Mouse (Mus musculus): Measurements from ENCODE around the gene Slc22a2.
"Not testable (repeated sequence)": the region's sequence is repeated elsewhere in the genome, so short reads cannot be mapped to it uniquely, and the experiment has no call there.

The Slc22a2 gene

DNA sequence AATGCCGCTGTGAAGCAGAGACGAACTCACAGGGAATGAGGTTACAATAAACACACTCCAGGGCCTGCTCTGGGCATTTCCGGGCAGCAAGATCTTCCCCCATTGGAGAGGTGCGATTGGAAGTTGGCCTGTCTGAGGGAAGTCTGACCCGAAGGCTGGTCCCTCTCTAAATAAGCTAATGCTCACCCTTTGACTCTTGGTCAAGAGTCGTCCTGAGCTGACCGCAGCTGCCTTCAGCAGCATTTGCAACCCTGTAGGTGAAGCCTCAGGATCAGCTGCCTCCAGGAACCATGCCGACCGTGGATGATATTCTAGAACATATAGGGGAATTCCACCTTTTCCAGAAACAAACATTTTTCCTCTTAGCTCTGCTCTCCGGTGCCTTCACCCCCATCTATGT, at the start of gene Slc22a2:
TSS of gene Slc22a2 (plus strand) at position 142 of the 400 bp plus-strand sequence.
- no peak for DNase-seq (ENCODE audit: low spot score in 2 of 2)

DNA sequence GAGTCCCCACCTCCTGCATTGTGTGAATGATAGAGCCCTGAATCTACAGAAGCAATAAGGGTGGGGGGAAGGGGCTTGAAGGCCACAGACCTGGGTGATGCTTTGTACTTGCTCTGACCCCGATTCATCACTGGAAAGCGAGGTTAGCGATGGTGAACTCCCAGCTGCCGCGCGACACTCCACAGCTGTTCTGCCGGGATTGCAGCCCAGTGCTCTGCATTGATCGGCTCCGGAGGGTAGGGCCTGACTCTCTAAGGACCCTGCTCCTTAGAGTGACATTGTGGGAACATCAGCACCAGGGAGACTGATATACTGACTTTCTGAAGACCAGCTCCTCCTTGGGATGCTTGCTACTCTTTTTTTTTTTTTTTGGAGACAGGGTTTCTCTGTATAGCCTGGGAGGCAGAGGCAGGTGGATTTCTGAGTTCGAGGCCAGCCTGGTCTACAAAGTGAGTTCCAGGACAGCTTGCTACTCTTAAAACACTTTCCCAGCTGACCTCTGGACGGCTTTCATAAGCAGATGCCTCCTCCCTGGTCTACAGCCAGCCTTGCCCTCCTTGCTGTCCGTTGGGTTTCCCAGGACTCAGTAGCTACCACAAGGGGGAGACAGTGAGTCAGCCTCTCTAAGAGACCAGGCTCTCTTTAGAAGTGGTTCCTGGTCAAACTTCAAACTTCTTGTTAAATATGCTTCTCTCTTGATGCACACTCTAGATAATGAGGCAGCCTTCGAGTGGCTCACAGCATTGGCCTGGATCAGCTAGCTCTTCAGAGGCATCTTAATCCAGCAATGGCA, 49.4 kb upstream of the Slc22a2 start:
- DNase-seq (ENCODE audit: low spot score in 2 of 2): peak; percentile 23 to 49

DNA sequence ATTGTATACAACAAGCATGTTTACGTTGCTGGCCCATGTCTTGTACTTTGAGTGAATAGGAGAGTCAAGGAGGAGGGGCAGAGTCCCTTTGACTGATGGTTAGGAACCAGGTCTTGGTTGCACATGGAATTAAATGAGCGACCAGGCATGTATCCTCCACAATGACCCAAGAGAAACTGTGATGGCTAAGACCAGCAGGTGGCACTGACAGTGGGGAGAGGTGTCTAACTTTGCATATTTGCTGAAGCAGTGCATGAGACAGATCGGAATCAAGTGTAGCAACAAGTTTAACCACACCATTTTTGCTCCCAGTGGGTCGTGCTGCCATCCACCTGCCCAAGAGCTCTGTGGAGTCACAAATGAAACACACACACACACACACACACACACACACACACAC, 21.7 kb upstream of the Slc22a2 start:
- DNase-seq (ENCODE audit: low spot score in 2 of 2): no peak

DNA sequence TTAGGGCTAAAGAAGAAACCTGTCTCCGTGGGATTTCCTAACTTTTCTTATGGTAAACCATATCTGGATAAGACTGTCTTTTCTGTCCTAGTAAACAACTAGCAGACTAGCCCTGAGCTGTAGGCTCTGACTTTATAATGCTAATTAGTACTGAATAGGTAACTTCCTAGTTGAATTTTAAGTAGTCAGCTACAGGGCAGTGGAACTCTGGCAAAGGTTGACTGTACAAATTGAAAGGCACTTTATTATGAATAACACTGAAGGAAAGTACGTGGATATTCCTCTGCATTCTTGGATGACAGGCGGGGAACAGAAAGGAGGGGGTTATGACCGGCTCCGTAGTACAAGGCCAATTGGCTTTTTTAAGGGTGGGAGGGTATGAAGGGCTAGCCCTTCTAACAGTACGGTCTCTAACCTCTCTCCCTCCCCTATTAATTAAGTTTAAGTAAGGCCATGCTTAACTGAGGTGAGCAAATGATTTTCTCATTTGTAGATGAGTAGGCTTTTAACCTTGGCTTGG, 19.4 kb upstream of the Slc22a2 start:
- DNase-seq (ENCODE audit: low spot score in 2 of 2): not testable (repeated sequence)

DNA sequence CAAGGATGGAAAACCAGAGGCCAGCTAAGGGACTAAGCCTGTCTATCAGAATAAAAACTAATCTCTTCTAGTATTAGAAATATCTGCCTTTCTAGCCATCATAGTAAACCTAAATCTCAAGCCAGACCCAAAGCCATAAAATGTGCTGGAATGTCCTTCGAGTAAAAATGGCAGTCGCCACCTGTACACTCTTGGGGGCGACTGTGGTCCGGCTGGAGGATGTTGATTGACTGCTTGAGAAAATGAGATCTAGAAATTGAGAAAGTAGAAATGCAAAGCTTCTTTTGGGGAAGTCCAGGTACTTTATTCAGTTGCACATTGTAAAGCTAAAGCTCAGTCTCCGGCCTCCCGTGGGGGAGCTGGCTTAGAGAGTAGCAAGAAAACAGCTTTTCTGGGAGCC, 18.5 kb upstream of the Slc22a2 start:
- DNase-seq (ENCODE audit: low spot score in 2 of 2): no peak

DNA sequence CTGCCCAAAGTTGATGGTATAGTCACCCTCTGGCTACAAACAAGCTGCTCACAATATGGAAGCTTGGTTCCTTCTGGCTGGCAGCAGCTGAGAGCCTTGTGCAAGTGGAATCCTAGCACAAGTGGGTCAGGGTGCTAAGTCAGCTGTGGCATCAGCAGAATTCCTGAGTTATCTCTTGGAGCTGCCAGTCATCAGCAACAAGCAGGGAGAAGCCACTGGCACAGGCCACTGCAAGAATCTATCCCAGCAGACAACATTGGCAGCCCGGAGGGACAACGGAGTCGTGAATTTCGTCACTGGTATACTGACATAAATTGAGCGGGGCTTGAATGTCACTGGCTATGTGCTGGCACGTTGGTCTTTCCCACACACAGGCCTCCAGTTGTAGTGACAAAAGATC, 12.6 kb upstream of the Slc22a2 start:
- no peak for DNase-seq (ENCODE audit: low spot score in 2 of 2)

DNA sequence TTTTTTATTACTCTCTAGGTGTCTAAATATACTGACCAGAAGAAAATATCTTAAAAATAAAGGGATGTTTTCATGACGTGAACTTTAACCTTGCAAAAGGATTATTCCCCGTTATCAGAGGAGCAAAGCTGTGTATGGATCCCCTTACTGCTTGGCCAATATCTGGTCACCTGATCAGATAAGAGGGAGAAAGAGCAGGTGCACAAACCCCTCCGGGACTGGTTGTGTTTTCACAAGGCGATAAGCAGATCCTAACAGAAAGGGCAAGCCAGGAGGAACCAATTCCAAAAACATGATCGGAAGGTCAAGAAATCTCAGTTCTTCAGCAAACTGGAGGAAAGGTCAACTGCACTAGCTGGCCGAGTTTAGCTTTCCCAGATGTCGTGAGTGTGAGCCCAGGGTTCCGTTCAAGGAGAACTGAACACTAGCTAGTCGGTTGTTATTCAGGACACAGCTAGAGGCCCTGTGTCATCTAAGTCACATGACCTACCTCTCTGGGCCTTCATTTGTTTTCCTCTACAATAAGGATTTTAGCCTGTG, 11.9 kb upstream of the Slc22a2 start:
- DNase-seq (ENCODE audit: low spot score in 2 of 2): no peak

DNA sequence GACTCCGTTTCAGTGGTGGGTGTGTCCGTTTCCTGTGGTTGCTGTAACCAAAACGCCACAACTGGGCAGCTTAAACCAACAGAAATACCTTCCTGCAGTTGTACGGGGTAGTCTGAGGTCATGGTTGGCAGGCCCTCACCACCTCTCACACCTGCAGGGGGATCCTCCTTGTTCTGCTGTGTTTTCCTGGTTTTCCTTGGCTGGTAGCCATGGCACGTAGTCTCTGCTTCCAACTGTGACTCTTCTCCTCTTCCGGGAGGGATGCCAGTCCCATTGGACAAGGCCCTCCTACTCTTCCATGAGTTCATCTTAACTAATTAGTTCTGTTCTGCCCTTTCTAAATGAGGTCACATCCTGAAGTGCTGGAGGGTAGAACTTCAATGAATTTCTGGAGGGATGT, 8.5 kb upstream of the Slc22a2 start:
- DNase-seq (ENCODE audit: low spot score in 2 of 2): no peak

DNA sequence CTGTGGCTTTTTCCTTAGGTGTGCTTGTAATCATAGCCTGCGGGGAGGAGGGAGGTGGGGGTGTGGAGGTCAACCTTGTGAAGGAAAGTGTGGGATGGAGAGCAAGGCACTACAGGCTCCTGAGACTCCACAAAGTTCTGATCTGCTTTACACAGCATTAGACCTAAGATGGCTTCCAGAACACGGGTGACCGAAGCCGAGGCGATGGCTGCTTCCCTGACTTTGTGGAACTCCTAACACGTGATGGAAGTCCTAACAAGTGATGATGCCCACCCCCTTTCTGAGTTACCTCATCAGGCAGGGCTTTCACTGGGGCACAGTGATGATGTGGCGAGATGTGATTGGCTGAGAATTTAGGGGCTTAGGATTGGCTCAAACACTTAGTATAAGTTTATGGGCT, 6.8 kb upstream of the Slc22a2 start:
- no peak for DNase-seq (ENCODE audit: low spot score in 2 of 2)

DNA sequence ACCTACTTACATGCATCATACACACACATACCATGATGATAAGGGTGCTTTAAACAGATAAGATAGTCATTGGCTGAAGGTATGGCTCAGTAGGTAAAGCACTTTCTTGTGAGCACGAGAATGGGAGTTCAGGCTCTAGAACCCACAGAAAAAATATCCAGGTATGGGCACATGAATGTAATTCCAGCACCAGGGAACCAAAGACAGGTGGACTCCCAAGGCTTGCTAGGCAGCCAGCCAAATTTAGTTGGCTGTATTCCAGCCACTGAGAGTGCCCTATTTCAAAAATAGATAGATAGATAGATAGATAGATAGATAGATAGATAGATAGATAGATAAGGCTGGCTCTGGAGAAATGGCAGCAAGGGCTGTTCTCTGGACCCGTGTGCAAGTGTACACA, 1.4 kb downstream of the Slc22a2 start:
- no peak for DNase-seq (ENCODE audit: low spot score in 2 of 2)

DNA sequence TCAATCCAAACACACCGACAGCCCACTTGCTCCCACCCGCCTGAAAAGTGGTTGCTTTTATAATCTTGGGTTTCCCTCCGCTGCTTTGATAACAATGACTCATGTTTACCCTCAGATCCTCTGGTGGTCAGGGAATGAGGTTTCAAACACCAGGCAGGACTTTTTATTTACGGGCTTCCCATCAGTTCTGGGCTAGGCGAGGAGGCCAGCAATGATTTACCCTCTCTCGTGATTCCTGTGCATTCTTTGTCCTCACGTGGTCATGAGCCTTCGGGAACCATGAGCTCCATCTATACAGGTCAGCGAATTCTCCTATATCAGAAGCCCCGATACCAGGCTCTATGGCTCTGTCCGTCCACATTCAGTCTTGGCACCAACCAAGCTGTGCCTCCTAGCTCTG, 3.0 kb downstream of the Slc22a2 start:
- no peak for DNase-seq (ENCODE audit: low spot score in 2 of 2)

DNA sequence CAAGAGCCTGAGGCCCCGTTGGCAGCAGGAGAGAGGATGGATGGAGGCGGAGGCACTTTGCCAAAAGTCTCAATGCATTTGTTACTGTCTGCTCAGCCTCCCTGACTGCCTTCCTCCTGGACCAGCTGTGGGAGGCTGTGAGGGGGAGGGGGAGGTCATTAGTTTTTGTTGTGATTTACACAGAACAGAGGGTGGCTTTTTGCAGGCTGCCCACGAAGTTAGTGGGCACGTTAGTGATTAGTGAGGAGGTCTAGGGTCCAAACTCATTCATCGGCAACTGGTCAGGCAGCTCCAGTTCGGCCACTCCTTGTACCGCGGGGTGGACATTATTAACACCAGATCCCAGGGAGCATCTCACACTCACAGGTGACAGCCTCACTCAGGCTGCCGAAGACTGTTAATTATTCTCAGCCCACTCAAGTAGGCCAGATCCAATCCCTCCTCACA, 4.9 kb downstream of the Slc22a2 start:
- DNase-seq (ENCODE audit: low spot score in 2 of 2): no peak

DNA sequence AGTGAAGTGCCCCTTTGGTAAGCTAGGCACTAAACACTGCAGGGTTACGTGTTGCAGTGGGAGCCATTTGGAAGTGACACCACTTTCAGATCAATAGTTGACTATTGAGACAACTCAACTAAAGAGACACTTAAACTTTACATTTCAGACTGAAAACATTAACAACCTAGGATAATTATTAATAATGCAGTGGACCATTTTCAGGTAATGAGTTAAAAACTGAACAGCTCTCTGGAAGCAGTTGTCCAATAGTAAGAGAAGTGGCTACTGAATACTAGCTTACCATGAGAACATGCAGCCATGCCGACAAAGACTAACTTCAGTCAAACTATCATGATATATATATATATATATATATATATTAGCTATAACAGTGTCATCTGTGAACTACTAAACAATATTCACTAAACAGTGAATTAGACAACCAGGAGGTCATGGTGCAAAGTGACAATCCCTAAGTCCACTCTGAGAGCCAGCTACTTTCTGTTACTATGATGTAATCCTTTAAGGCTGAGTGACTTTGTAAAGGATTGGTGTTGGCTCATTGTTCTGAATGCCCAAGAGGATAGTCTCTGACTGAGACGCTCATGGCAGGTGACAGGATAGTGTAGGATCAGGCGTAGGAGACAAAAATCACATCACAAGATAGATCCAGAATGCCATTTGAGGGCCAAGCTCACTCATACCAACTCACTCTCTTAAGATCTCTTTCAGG, 7.1 kb downstream of the Slc22a2 start:
- no peak for DNase-seq (ENCODE audit: low spot score in 2 of 2)

DNA sequence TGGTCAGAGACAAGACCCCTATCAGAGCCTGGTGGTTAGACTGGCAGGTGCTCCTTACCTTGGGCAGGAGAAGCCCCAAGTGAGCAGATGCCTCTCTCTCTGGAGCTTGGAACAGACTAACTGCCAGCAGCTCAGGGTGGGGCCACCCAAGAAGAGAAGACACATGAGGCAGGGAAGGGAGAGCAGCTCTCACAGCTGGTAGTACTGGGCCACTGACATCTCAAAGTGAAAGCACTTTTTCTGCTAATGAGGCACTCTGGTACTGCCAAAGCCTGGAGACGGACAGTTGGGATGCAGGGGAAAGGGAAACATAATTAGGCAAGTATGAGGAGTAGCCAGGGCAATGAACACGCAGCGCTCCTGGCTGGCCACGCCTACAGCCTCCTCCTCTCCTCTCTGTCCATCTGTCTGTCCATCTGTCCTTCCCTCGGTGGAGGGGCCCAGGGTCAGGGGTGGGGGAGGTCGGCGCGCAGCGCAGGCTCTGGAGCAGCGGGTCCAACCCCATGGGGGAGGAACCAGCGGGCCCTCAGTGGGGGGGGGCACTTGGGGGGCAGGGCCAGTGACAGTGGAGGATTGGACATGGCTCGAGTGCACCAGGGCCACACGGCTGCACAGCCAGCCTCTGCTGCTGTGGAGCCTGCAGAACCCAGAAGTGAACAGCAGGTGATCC, 12.0 kb downstream of the Slc22a2 start:
- no peak for DNase-seq (ENCODE audit: low spot score in 2 of 2)

DNA sequence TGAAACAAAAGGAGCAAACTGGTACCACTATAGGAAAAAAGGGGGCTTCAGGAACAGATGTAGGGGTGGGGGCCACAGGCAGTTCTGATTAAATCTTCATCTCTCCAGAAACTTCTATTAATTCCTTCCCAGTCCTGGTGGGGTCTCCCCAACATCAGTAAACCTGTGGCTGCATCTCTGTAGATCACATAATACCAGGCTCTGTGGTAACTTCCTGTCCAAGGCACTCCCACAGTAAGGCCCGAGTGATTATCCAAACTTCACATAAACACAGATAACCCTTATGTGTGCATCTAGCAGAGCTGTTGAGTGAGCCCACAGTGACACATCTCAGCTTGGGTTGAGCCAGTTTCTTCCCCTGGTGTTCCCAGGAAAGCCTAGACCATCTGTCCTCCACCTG, 22.7 kb downstream of the Slc22a2 start:
- no peak for DNase-seq (ENCODE audit: low spot score in 2 of 2)

DNA sequence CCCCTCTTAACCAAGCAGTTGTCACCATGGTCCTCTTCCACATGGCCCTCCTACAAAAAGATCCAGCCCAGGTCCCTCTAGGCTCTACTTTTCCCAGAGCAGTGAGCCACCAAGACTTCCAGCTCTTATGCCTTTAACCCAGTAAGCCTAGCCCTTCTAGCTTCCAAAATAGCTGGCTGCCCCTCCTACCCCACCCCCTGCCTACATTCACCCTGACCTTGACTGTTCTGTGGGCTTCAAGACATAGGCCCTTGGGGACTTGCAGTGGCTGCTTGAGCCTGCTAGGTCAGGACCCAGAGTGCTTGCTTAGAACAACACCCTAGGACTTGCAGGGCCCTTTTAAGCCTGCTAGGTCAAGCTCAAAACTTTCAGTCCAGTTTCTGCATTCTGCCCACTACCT, 23.3 kb downstream of the Slc22a2 start:
- DNase-seq (ENCODE audit: low spot score in 2 of 2): no peak

DNA sequence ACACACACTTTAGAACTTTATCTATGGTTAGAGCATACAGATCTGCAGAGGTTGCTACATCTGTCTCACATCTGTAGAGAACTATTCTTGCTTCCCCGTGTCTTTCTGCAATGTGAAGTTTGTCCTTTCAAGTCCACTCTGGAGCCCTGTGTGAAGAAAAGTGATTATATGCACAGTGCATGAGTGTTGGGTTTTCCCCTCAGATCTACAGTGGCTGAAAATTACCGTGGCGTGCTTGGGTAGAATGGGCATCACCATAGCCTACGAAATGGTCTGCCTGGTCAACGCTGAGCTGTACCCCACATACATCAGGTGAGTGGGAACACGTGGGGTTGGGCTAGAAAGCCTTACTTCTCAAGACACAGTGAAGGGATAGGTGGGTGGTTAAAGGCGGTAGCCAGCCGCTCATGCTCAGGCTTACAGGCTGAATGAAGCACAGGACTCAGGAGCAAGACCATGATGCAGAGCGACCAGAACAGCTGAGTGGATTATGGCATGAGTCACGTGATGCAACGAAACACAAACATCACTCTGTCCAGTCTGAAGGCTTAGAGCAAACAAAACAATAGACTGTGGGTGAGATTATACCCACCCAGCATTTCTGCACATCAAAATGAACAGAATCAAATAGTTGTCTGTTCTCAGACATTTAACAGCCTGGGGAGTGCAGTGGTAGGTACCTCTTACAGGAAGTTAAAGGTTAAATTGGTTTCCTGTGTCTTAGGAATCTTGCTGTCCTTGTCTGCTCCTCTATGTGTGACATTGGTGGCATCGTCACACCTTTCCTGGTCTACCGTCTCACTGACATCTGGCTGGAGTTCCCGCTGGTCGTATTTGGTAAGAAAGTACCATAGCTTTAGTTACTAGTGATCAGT, 30.8 kb downstream of the Slc22a2 start:
- DNase-seq (ENCODE audit: low spot score in 2 of 2): no peak

DNA sequence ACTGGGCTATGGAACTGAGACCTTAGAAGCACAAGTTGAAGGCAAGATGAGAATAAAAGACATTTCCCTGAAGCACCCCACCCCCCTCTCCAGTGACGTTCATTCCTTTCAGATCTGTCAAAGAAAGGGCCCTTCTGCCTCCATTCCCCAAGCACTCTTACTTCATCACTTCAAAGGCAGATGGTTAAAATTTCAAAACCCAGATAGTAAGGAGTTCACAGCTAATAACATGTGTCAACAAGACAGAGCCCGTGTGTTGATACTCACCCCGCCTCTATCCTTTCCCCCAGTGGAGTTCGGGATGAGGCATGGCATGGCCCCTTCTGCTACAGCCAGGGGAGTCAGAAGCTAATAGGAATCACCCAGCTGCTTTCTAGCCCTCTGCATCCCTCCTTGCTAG, 31.5 kb downstream of the Slc22a2 start:
- DNase-seq (ENCODE audit: low spot score in 2 of 2): no peak

DNA sequence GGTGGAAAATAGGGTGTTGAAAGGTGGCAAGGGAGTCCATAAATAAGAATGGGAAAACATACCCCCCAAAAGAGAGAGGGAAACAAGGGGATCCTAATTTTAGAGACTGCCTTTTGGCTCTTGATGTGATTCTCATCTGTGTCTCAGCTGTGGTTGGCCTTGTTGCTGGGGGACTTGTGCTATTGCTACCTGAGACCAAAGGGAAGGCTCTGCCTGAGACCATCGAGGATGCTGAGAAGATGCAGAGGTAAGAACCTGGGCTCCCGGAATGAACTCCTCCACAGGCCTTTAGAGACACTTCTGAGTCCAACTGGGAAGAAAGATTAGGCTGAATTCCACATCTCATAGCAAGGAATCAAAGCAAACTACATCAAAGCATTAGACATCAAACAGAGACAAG, 35.7 kb downstream of the Slc22a2 start:
- DNase-seq (ENCODE audit: low spot score in 2 of 2): no peak

DNA sequence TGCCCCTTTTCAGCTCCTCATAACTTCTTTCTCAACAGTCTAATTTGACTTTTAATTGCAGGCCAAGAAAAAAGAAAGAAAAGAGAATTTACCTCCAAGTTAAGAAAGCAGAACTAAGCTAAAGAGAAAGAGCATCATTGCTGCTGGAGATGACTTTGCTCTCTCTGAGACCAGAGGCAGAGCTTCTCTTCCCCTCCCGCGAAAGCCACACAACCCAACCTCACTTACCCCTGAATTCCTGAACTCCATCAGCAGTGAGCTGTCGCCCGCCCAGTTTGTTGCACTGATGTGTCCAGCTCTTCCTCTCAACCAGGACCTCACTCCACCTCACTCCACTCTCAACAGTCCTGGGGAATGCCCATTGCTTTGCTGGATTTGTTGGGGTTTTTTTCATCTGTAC, 44.1 kb downstream of the Slc22a2 start:
- no peak for DNase-seq (ENCODE audit: low spot score in 2 of 2)
